ENCODE assay signal across 8 mouse cellular contexts in genomic region chr9:44598899-44599495, GRCm38 (mm10). TPM values are rescaled to one million over a fixed set of nuclear protein-coding genes. Genes with fewer than 3 reads are reported as not detected.
A peak's percentile ranks its signal among the peaks of the same experiment; 100 is the strongest.
DNase-seq lines count a peak whose midpoint lies in the region; ATAC-seq lines count a peak whose summit lies in the region.

No protein-coding gene starts in this region.

- H3K27ac ChIP-seq in hindbrain, embryonic 11.5 days (ENCODE audit: low read depth, low read length): peak overlapping the region; percentile 42; the same call in 1 of the 2 replicates
- H3K27ac ChIP-seq in limb, embryonic 13.5 days: no peak overlapping the region
- H3K27ac ChIP-seq in neural tube, embryonic 12.5 days: no peak overlapping the region

- DNase-seq in urinary bladder, postnatal 14 days (ENCODE audit: low spot score): peak; percentile 53
- no peak for DNase-seq in urinary bladder, postnatal 10 days (ENCODE audit: low spot score)
- peak; percentile 84 for DNase-seq in embryo, embryonic 10 days (ENCODE audit: low spot score)
- DNase-seq in hindbrain, embryonic 11.5 days (ENCODE audit: low spot score): peak; percentile 71
- no peak for DNase-seq in thymus, postnatal 25 days

- peak overlapping the region; percentile 0; the same call in 1 of the 2 replicates for H3K4me3 ChIP-seq in hindbrain, embryonic 11.5 days (ENCODE audit: low read depth, low read length)
- H3K4me3 ChIP-seq in limb, embryonic 13.5 days: peak overlapping the region; percentile 17; the same call in 1 of the 2 replicates
- H3K4me3 ChIP-seq in neural tube, embryonic 12.5 days: no peak overlapping the region

- peak overlapping the region; percentile 37; the same call in 1 of the 2 replicates for H3K9ac ChIP-seq in hindbrain, embryonic 11.5 days (ENCODE audit: low read depth, low read length)
- H3K9ac ChIP-seq in limb, embryonic 13.5 days: peak overlapping the region; percentile 45; the same call in 1 of the 2 replicates
- peak overlapping the region; percentile 33; the same call in 1 of the 2 replicates for H3K9ac ChIP-seq in neural tube, embryonic 12.5 days

- peak overlapping the region; percentile 34 for H3K4me2 ChIP-seq in hindbrain, embryonic 11.5 days (replicated peaks; ENCODE audit: low read depth, low read length)
- H3K4me2 ChIP-seq in limb, embryonic 13.5 days (replicated peaks): peak overlapping the region; percentile 57
- peak overlapping the region; percentile 51 for H3K4me2 ChIP-seq in neural tube, embryonic 12.5 days (replicated peaks)

- no peaks in the 10 kb centered on the region for H3K9me3 ChIP-seq in hindbrain, embryonic 11.5 days (ENCODE audit: control insufficient read depth, low read length)
- H3K9me3 ChIP-seq in limb, embryonic 13.5 days: no peaks in the 10 kb centered on the region
- H3K9me3 ChIP-seq in neural tube, embryonic 12.5 days: no peaks in the 10 kb centered on the region

- no peaks in the 10 kb centered on the region for H3K36me3 ChIP-seq in hindbrain, embryonic 11.5 days (ENCODE audit: control insufficient read depth, insufficient read depth, low read length)
- H3K36me3 ChIP-seq in limb, embryonic 13.5 days: no peaks in the 10 kb centered on the region
- no peaks in the 10 kb centered on the region for H3K36me3 ChIP-seq in neural tube, embryonic 12.5 days

- peak; percentile 45; the same call in 1 of the 2 replicates for ATAC-seq in hindbrain, embryonic 11.5 days (ENCODE audit: low FRiP score)
- no peak for ATAC-seq in limb, embryonic 13.5 days (ENCODE audit: low FRiP score, low read depth)
- ATAC-seq in neural tube, embryonic 12.5 days (ENCODE audit: low FRiP score, low read depth): no peak
- no peak for ATAC-seq in granulocyte monocyte progenitor cell, adult 5-6 weeks (replicated peaks; ENCODE audit: poor library complexity, severe bottlenecking)

- H3K27me3 ChIP-seq in hindbrain, embryonic 11.5 days (ENCODE audit: control insufficient read depth, insufficient read depth, low read length): no peaks in the 10 kb centered on the region
- no peaks in the 10 kb centered on the region for H3K27me3 ChIP-seq in limb, embryonic 13.5 days
- H3K27me3 ChIP-seq in neural tube, embryonic 12.5 days (replicated peaks): no peaks in the 10 kb centered on the region

- 4% methylated on average over 18 of the region's 18 CpGs for WGBS in hindbrain, embryonic 11.5 days
- WGBS in limb, embryonic 13.5 days: 7% methylated on average over 18 of the region's 18 CpGs
- 4% methylated on average over 18 of the region's 18 CpGs for WGBS in neural tube, embryonic 12.5 days

- H3K4me1 ChIP-seq in hindbrain, embryonic 11.5 days (replicated peaks; ENCODE audit: control insufficient read depth, insufficient read depth, low read length): peaks cover 10% of the 10 kb centered on the region
- H3K4me1 ChIP-seq in limb, embryonic 13.5 days: peaks cover 20% of the 10 kb centered on the region
- H3K4me1 ChIP-seq in neural tube, embryonic 12.5 days: peaks cover 15% of the 10 kb centered on the region

RNA-seq across cellular contexts. Expression of gene Ddx6, which starts 5.7 kb away (rescaled TPM):
- 16.0 and 32.7 TPM in 2 replicates for polyA plus RNA-seq in hindbrain, embryonic 11.5 days (2014; fragmentation: Nextera tagmentation; extraction: Ambion mirVana)
- polyA plus RNA-seq in limb, embryonic 13.5 days (2015; fragmentation: Nextera tagmentation; extraction: Ambion mirVana): 25.8 and 26.0 TPM in 2 replicates
- 17.6 and 26.7 TPM in 2 replicates for polyA plus RNA-seq in neural tube, embryonic 12.5 days (2016; fragmentation: Nextera tagmentation; extraction: Ambion mirVana)
- total RNA-seq in granulocyte monocyte progenitor cell, adult 5-6 weeks (2014; fragmentation: Nextera tagmentation): 72.4 and 75.7 TPM in 2 replicates
- 79.6 and 80.6 TPM in 2 replicates for total RNA-seq in granulocyte monocyte progenitor cell, adult 5-6 weeks (2017)

RNA-seq across cellular contexts. Expression of gene Cxcr5, which starts 37.3 kb away (rescaled TPM):
- polyA plus RNA-seq in hindbrain, embryonic 11.5 days (2014; fragmentation: Nextera tagmentation; extraction: Ambion mirVana): 0.11 and 0.48 TPM in 2 replicates
- 0.09 TPM in 1 of 2 replicates, not detected in the other for polyA plus RNA-seq in limb, embryonic 13.5 days (2015; fragmentation: Nextera tagmentation; extraction: Ambion mirVana)
- polyA plus RNA-seq in neural tube, embryonic 12.5 days (2016; fragmentation: Nextera tagmentation; extraction: Ambion mirVana): not detected in 2 replicates
- not detected in 2 replicates for total RNA-seq in granulocyte monocyte progenitor cell, adult 5-6 weeks (2014; fragmentation: Nextera tagmentation)
- not detected in 2 replicates for total RNA-seq in granulocyte monocyte progenitor cell, adult 5-6 weeks (2017)

Comparison
In these comparisons a context has a peak if more than half of its experiments do, and no peak if none do; other contexts are left out.
1. DNase-seq: peak in urinary bladder, postnatal 14 days (single experiment), embryo, embryonic 10 days (single experiment) and hindbrain, embryonic 11.5 days (single experiment); none in urinary bladder, postnatal 10 days (single experiment) and thymus, postnatal 25 days (single experiment).
2. Peak in every context shown above with its lines, with median percentiles within 50 percentile points of each other: H3K4me2 ChIP-seq and H3K9ac ChIP-seq.